Mouse (Mus musculus) spleen, postnatal 14 days (tissue): ENCODE measurements around the gene Arpc5l.

Source experiments
- DNase-seq, 2 experiments: peaks; one replicate each; pipeline ENCODE4 v3.0.0; 2021 to 2022; ENCODE audit warnings: low spot score in 2 of 2

Gene Arpc5l

GRCm38 (mm10) chr2:39004880-39005435, at the start of gene Arpc5l:
Gene Arpc5l (plus strand): TSS chr2:39005348.
- peak; percentile 83 to 89 for DNase-seq

- no peak for DNase-seq
Observed at GRCm38 (mm10) chr2:38956062-38956461, 49.1 kb upstream of the Arpc5l start.

DNA sequence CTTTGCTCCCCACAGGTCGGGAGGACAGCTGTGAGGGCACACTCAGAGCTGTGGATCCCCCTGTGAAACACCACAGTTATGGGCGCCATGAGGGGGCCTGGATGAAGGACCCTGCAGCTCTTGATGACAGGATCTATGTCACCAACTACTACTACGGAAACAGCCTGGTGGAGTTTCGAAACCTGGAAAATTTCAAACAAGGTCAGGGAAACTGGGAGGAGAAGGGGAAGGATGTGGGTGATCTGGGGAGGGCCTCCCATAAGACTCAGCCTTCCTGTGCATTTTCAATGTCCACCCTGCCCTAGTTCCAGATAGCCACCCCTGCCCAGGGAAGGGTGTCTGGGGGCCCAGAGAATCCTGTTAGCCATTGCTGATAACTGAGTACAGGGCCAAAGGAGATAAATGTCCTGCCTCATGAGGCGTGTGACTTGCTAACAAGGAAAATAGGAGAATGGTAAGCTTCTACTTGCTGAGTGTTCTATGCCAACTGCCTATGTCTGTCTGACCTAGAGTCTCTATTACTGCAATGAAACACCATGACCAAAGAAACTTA, 47.4 kb upstream of the Arpc5l start:
- DNase-seq: no peak

DNA sequence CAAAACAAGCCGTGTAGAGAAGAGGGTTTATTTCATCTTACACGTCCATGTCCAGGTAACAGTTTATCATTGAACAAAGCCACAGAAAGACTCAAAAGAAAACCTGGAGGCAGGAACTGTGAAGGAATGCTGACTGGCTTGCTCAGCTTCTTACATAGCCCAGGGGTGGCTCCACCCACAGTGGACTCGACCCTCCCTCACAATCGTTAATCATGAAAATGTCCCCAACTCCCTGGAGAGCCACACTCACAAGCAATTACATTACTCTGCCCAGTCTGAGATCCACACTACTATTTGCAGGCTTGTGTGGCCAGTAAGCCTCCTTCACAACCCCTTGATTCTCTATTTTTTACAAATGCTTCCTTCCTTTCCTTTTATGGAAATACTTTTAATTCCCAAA, 41.0 kb upstream of the Arpc5l start:
- no peak for DNase-seq

- DNase-seq: no peak
Observed at GRCm38 (mm10) chr2:38969650-38970049, 35.5 kb upstream of the Arpc5l start.

GRCm38 (mm10) chr2:38970057-38970456, 35.1 kb upstream of the Arpc5l start:
- DNase-seq: no peak

DNA sequence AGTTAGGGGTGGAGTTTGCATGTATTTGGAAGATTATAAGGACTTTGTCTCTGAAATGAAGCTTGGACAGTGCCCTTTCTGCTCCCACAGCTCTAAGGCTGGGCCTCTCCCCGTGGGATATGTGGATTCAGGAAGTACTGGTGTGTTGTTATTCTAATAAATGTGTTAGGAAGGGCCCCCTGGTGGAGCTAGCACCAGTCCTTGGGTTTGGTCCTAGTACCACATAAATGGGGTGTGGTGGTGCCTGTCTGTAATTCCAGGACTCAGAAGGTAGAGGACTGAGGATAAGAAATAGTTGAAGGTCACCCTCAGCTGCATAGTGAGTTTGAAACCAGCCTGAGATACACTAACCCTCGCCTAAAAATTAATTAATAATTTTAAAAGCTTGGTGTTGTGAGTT, 31.9 kb upstream of the Arpc5l start:
- DNase-seq: no peak

GRCm38 (mm10) chr2:38973701-38974100, 31.4 kb upstream of the Arpc5l start:
- DNase-seq: no peak

DNA sequence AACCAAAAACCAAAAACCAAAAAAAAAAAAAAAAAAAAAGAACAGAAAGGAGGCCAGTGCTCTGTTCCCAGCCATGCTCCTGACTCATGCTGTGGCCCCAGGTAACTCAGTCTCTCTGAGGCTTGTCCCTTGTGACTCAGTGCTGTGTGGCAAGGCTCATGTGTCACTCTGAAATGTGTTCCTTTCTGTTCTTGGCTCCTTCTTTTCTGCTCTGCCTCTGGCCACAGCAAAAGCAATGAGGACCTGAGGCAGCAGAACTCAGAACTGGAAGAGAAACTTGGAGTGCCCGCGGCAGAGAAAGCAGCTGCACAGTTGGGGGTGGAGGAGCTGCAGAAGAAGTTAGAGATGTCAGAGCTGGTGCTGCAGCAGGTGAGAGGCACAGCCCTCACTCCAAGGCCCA, 31.0 kb upstream of the Arpc5l start:
- no peak for DNase-seq

DNA sequence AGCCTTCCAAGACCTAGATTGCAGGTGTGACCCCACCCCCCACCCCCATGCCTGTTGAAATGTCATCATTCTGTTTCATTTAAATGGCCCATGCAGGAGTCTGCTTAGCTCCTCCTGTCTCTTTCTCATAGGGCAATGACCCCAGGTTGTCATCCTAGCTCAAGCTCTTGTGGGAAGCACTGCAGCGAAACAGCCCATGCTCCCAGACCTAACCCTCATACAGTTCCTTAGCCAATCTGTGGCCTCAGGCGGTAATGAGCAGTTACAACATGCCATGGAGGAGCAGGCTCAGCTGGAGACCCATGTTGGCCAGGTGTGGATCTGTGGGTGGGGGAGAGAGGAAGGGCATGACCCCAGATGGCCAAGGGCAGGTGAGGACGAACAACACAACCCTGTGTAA, 30.0 kb upstream of the Arpc5l start:
- no peak for DNase-seq

- DNase-seq: no peak
Observed at GRCm38 (mm10) chr2:38975941-38976805, 29.0 kb upstream of the Arpc5l start.

GRCm38 (mm10) chr2:38977837-38978236, 27.3 kb upstream of the Arpc5l start:
- DNase-seq: no peak

DNA sequence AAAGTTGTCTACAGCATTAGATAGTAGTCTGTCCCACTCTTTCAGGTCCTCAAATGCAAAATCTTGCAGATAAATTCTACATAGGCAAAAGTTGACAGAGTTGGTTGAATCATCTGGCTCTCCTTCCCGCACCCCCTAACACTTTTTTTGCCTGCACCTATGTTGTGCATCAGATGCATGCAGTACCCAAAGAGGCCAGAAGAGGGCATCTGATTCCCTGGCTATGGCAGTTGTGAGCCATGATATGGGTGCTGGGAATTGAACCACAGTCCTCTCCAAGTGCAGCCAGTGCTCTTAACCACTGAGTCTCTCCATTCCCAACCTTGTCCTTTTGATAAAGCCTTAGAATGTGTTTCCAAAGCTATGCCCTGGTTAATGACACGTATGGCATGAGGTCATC, 21.7 kb upstream of the Arpc5l start:
- no peak for DNase-seq

DNA sequence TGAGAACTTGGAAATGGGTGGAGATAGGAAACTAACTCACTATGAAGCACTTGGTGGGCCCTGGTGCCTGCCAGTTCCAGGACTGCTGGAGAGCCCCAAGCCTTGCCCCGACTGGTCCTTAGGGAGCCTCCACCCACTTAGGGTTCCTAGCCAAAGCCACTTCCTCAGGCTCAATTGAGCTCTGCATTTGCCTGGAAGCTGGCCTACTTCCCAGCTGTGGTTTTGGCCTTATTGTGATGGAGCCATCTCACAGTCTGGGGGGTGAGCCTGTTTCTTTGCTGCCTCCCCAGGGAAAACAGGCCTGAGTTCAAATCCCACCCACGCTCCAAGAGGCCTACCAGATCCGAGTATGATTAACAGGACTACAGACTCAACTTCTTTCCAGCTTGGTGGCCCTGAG, 18.6 kb upstream of the Arpc5l start:
- no peak for DNase-seq

DNA sequence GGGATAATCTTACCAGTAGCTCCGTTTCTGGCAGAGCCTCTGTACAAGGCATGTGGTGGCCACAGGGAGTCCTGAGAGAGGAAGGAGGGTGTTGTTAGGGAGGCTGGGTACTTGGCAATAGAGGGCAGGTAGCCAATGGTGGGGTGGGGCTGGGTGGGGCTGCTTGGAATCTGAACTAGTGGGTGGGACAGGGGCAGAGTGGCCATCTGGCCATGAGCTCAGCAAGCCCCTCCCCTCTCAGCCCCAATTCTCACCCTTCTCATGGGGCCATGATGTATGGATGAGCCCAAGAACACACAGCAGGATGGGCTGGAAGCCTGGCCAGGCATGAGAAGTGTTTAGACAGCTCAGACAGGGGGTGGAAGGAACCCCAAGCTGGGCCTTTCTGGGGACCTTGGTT, 17.8 kb upstream of the Arpc5l start:
- DNase-seq: no peak

GRCm38 (mm10) chr2:38987803-38988510, 17.2 kb upstream of the Arpc5l start:
- DNase-seq: no peak

DNA sequence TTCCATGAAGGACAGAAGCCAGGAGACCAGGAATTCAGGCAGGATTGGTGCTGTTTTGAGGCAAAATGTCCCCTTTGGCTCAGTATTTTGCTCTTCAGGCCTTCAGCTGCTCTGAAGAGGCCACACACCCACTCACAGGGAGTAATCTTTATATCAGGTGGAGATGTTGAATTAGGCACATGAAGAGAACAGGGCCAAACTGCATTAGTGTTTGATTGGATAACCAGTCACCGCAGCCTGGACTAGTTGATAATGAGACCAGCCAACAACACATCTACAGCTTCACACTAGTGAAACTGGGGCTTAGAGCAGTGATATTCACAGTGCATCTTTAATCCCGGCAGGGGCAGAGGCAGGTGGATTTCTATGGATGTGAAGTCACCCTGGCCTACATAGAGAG, 16.2 kb upstream of the Arpc5l start:
- DNase-seq: no peak

- DNase-seq: no peak
Observed at GRCm38 (mm10) chr2:38992004-38992403, 13.1 kb upstream of the Arpc5l start.

GRCm38 (mm10) chr2:38992452-38992851, 12.7 kb upstream of the Arpc5l start:
- DNase-seq: no peak

DNA sequence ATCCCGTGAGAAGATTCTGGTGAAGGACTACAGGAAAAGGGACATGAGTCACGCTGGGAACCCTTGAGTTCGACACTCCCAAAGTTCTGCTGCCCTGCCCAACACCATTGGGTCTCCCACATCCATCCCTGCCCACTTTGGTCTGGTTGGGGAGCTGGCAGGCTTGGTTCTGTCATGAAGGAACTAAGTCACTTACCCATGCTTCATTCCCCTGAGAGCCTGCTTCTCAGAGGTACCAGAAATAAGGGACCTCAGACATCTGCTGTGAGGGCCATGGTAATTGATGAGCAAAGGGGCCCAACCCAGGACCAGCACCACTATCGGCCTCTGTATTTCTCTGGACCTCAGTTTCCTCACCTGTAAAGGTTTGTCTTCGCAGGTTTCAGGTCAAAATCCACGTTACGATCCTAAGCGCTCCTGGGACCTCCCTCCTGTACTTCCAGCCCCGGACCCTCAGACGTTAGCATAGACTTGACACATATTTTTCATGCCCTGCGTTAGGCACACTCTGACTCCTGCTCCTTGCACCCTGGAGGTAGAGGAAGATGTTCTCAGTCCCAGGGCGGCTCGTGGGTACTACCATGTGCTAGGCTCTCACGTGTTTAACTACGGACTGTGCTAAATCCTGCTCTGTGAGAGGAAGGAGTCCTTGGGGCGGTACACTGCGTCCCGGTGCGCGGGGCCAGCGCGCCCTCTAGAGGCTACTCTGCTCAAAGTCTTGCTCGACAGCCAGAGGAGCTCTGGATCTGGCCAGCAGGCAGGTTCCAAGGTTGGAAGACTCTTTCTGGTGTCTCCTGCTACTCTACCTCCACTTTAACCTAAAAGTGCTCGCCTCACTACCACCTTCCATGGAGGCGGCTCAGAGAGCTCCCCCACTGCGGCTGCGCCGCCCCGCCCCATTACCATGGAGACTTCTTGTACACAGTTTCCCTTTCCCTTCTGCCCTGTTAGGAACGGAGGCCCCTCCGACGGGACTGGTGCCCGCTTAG, 7.5 kb upstream of the Arpc5l start, which contains the start of gene Wdr38:
TSS of gene Wdr38 (plus strand) at position 91 of the 989 bp plus-strand sequence.
- DNase-seq: peak; percentile 72 to 83

GRCm38 (mm10) chr2:38999381-38999780, 5.8 kb upstream of the Arpc5l start:
- no peak for DNase-seq
